Mouse (Mus musculus) MEL (cell line): ENCODE measurements around the gene Ano6. TPM values are rescaled to one million over a fixed set of nuclear protein-coding genes. Genes with fewer than 3 reads are reported as not detected.

Experiments used
- DNase-seq: peaks from one replicate; pipeline ENCODE4 v3.0.0; 2011; ENCODE audit warnings: low read depth, low spot score
- H3K27ac ChIP-seq: 2 replicates; pipeline ENCODE4 v1.5.1; 2012; ENCODE audit warnings: low read depth, mild to moderate bottlenecking, control low read depth, low read length, moderate library complexity; ENCODE audit not compliant: control insufficient read depth
- H3K27me3 ChIP-seq, 2 experiments: fragments of 150-350 bp in 1 of 2; sonication (generic) in 1 of 2; 2 replicates each; pipeline ENCODE4 v1.6.1; 2012; ENCODE audit warnings: low read length in 2 of 2, mild to moderate bottlenecking in 2 of 2, improper control_type of control experiment in 1 of 2, moderate library complexity in 1 of 2; ENCODE audit not compliant: insufficient read depth in 2 of 2, control insufficient read depth in 1 of 2
- H3K36me3 ChIP-seq, 2 experiments: 2 replicates each; pipeline ENCODE4 v1.6.1; 2012 to 2014; ENCODE audit warnings: low read length in 2 of 2, improper control_type of control experiment in 1 of 2, inconsistent platforms in 1 of 2, mild to moderate bottlenecking in 1 of 2; ENCODE audit not compliant: insufficient read depth in 2 of 2, control insufficient read depth in 1 of 2
- H3K4me1 ChIP-seq, 2 experiments: fragments of 150-350 bp in 1 of 2; sonication (generic) in 1 of 2; 2 replicates each; pipeline ENCODE4 v1.6.1; 2012; ENCODE audit warnings: low read length in 2 of 2, improper control_type of control experiment in 1 of 2, mild to moderate bottlenecking in 1 of 2; ENCODE audit not compliant: insufficient read depth in 2 of 2, control insufficient read depth in 1 of 2
- H3K4me3 ChIP-seq, 2 experiments: fragments of 150-350 bp in 1 of 2; sonication (generic) in 1 of 2; 2 replicates each; pipeline ENCODE4 v1.5.1; 2012; ENCODE audit warnings: low read depth in 2 of 2, low read length in 2 of 2, mild to moderate bottlenecking in 2 of 2, moderate library complexity in 2 of 2, control low read depth in 1 of 2, improper control_type of control experiment in 1 of 2; ENCODE audit not compliant: control insufficient read depth in 1 of 2, insufficient read depth in 1 of 2
- H3K79me2 ChIP-seq: 2 replicates; pipeline ENCODE4 v1.6.1; 2012; ENCODE audit warnings: mild to moderate bottlenecking, low read length, moderate library complexity; ENCODE audit not compliant: control insufficient read depth, poor library complexity, insufficient read depth
- H3K9ac ChIP-seq: 2 replicates; pipeline ENCODE4 v1.6.1; 2012; ENCODE audit warnings: low read depth, mild to moderate bottlenecking, control low read depth, low read length, moderate library complexity; ENCODE audit not compliant: control insufficient read depth, poor library complexity, severe bottlenecking
- H3K9me3 ChIP-seq: fragments of 150-350 bp; sonication (generic); replicated peaks from 2 replicates; pipeline ENCODE4 v1.6.1; 2012; ENCODE audit warnings: mild to moderate bottlenecking, low read length, improper control_type of control experiment, moderate library complexity; ENCODE audit not compliant: insufficient read depth
- ELF1 ChIP-seq: IDR thresholded peaks from 2 replicates; pipeline ENCODE4 v1.6.1; 2014; ENCODE audit warnings: low read depth, mild to moderate bottlenecking, inconsistent platforms, low read length, improper control_type of control experiment, moderate library complexity
- EP300 ChIP-seq, 2 experiments: IDR thresholded peaks; 2 replicates each; pipeline ENCODE4 v1.6.1; 2011; ENCODE audit warnings: improper control_type of control experiment in 2 of 2, low read length in 2 of 2, low read depth in 1 of 2, mild to moderate bottlenecking in 1 of 2
- GABPA ChIP-seq: IDR thresholded peaks from 2 replicates; pipeline ENCODE4 v1.6.1; 2012; ENCODE audit warnings: low read depth, mild to moderate bottlenecking, inconsistent platforms, low read length, improper control_type of control experiment, moderate library complexity
- JUND ChIP-seq: IDR thresholded peaks from 2 replicates; pipeline ENCODE4 v1.6.1; 2011; ENCODE audit warnings: low read depth, mild to moderate bottlenecking, improper control_type of control experiment, low read length
- KAT2A ChIP-seq: conservative IDR thresholded peaks from 2 replicates; pipeline ENCODE4 v1.6.1; 2012; ENCODE audit warnings: low read depth, low read length, improper control_type of control experiment, inconsistent platforms
- MEF2A ChIP-seq: IDR thresholded peaks from 2 replicates; pipeline ENCODE4 v1.6.1; 2014; ENCODE audit warnings: low read depth, mild to moderate bottlenecking, inconsistent platforms, low read length, improper control_type of control experiment; ENCODE audit not compliant: poor library complexity, insufficient replicate concordance, severe bottlenecking; ENCODE audit errors: extremely low read depth
- NELFE ChIP-seq: IDR thresholded peaks from 2 replicates; pipeline ENCODE4 v1.6.1; 2011; ENCODE audit warnings: low read depth, low read length, improper control_type of control experiment
- POLR2AphosphoS5 ChIP-seq: IDR thresholded peaks from 2 replicates; pipeline ENCODE4 v1.6.1; 2012; ENCODE audit warnings: low read depth, borderline replicate concordance, mild to moderate bottlenecking, inconsistent platforms, low read length, moderate library complexity, mixed read lengths
- RAD21 ChIP-seq: IDR thresholded peaks from 2 replicates; pipeline ENCODE4 v1.6.1; 2011; ENCODE audit warnings: mild to moderate bottlenecking, low read depth, low read length, improper control_type of control experiment
- RCOR1 ChIP-seq: IDR thresholded peaks from 2 replicates; pipeline ENCODE4 v1.6.1; 2012; ENCODE audit warnings: low read depth, mild to moderate bottlenecking, inconsistent platforms, low read length, improper control_type of control experiment
- SIN3A ChIP-seq: IDR thresholded peaks from 2 replicates; pipeline ENCODE4 v1.6.1; 2012; ENCODE audit warnings: low read length, improper control_type of control experiment, inconsistent platforms
- SMC3 ChIP-seq: IDR thresholded peaks from 2 replicates; pipeline ENCODE4 v1.6.1; 2011; ENCODE audit warnings: low read depth, low read length, improper control_type of control experiment
- TAL1 ChIP-seq: IDR thresholded peaks from 2 replicates; pipeline ENCODE4 v1.6.1; 2012; ENCODE audit warnings: mild to moderate bottlenecking, inconsistent platforms, low read length, moderate library complexity, mixed read lengths
- TBP ChIP-seq: IDR thresholded peaks from 2 replicates; pipeline ENCODE4 v1.8.0; 2011; ENCODE audit warnings: low read depth, low read length, improper control_type of control experiment
- ZKSCAN1 ChIP-seq: IDR thresholded peaks from 2 replicates; pipeline ENCODE4 v1.6.1; 2012; ENCODE audit warnings: low read depth, mild to moderate bottlenecking, inconsistent platforms, low read length, improper control_type of control experiment, moderate library complexity
- polyA plus RNA-seq, 2 experiments: library from polyadenylated mRNA; stranded (reverse) in 1 of 2; unstranded in 1 of 2; fragments of >175 nt in 1 of 2; fragments of >200 nt in 1 of 2; gene quantifications; 2 replicates each; pipeline versions ENCODE4 v1.2.1 to v1.2.4; 2012; ENCODE audit warnings: low replicate concordance in 2 of 2, low read depth in 1 of 2; ENCODE audit not compliant: insufficient read length in 2 of 2, insufficient read depth in 1 of 2, missing spikeins in 1 of 2
- total RNA-seq: library from RNA; depleted of rRNA; stranded (reverse); fragments of 300-350 nt; gene quantifications from 2 replicates; pipeline ENCODE4 v1.2.3, GENCODE M21; 2012

The Ano6 gene
- total and polyA plus RNA-seq, 3 experiments: 54.8 to 66.6 (median 61.4) TPM

DNA sequence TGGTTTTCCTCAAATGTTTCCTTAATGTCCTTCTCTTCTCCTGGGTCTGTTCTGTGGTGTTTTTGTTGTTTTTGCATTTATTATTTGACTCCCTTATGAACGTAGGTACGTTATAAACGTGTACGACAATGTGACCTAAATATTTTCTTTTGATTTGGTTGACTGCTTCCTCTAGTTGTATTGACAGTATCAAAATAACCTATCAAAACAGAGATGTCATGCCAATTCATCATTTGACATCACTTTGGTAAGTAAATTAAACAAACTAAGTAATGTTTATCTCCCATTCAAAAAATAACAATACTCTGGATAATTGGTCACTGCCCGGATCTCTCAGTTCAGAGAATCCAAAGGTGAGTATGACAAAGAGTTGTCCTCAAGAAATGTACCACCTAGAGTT is 41.4 kb upstream of the Ano6 start:
- no peaks in the 10 kb centered on the region for H3K79me2 ChIP-seq
- H3K9me3 ChIP-seq: no peaks in the 10 kb centered on the region
- no peak overlapping the region for H3K4me3 ChIP-seq
- no peak overlapping the region for H3K9ac ChIP-seq
- H3K36me3 ChIP-seq: peaks cover 0 to 2% of the 10 kb centered on the region in 2 experiments; a peak in 1 of 4 replicates
- peaks cover 3 to 9% of the 10 kb centered on the region in 2 experiments; a peak in 3 of 4 replicates for H3K4me1 ChIP-seq
- H3K27ac ChIP-seq: no peak overlapping the region
- TF ChIP-seq MEF2A: no peak
- H3K27me3 ChIP-seq: no peaks in the 10 kb centered on the region
- DNase-seq: no peak

DNA sequence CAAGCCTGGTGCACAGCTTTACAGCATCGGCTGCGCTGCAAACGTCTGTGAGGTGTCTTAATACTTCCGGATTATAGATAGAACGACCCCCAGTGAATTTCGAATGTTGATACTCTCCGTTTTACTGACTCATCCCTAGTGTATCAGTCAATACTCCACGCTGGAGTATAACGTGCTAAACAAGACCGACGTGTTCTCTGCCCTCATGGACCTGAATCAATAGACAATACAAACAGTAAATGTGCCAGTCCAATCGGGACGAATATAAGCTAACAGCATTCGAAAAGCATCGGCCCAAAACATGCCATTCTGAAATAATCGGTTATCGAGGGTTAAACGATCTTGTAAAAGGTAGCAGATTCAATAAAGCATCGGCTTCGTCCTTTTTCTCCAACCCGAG is 40.6 kb upstream of the Ano6 start:
- DNase-seq: no peak
- no peak overlapping the region for H3K9ac ChIP-seq
- no peak for TF ChIP-seq GABPA
- TF ChIP-seq SIN3A: no peak
- TF ChIP-seq TBP: no peak
- no peak for TF ChIP-seq EP300 (IDR thresholded peaks at IDR 0.05; ENCODE audit: low read depth in 1 of 2, low read length in 2 of 2)
- TF ChIP-seq SMC3: no peak
- TF ChIP-seq TAL1: no peak
- TF ChIP-seq RCOR1: no peak
- no peak for TF ChIP-seq RAD21
- no peak for TF ChIP-seq ELF1
- no peak for TF ChIP-seq ZKSCAN1
- TF ChIP-seq KAT2A: no peak
- no peak for TF ChIP-seq JUND
- no peak for TF ChIP-seq NELFE
- TF ChIP-seq, all 39 proteins: peak for 0

DNA sequence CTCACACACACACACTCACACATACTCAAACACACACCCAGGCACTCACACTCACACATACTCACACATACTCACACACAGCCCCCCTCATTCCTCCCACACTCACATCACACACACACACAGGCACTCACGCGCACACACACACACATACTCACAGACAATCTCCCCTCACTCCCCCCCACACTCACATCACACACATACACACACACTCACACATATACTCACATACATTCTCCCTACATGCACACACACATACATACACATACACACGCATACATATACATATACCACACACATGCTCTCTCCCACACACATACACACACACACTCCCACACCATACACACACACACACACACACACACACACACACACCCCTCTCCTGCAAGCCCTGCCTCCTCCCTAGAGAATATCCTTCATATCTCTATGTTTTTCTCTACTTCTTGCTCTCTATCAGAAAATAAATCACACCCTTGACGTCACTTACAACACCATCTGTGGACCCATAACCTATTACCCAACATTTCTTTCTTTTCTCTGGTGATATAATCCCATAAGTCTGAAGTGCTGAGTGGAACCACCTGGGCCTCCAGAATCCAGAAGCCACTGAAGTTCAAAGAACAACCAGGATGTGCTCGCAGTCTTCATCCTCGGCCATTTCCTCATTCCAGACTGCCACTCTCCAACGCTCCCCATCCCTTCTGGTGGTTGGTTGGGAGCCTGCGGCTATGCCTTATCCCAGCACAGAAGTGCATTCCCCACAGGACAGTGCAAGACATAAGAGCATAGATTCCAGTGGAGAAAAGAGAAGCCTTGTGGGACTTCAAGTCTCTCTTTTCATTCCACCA is 38.6 kb upstream of the Ano6 start:
- TF ChIP-seq POLR2AphosphoS5 (0 out of 2 replicates have a peak, but pooled peaks have one; percentile 68), RCOR1 (no peak)
- peaks cover 10 to 12% of the 10 kb centered on the region in 2 experiments for H3K4me1 ChIP-seq
- peaks cover 0 to 7% of the 10 kb centered on the region in 2 experiments; a peak in 2 of 4 replicates for H3K36me3 ChIP-seq

More for the DNA sequence above, 40.6 kb upstream of the Ano6 start:
- Histone ChIP-seq H3K36me3 (peaks cover 0 to 2% of the 10 kb centered on the region in 2 experiments; a peak in 1 of 4 replicates), H3K27me3 (no peaks in the 10 kb centered on the region), H3K4me3 (no peak overlapping the region), H3K4me1 (peaks cover 3 to 9% of the 10 kb centered on the region in 2 experiments; a peak in 3 of 4 replicates), H3K79me2 (no peaks in the 10 kb centered on the region), H3K27ac (no peak overlapping the region), H3K9me3 (no peaks in the 10 kb centered on the region)

More for the DNA sequence above, 38.6 kb upstream of the Ano6 start:
- Histone ChIP-seq H3K27ac (no peak overlapping the region), H3K9ac (no peak overlapping the region), H3K9me3 (no peaks in the 10 kb centered on the region), H3K4me3 (no peak overlapping the region), H3K27me3 (no peaks in the 10 kb centered on the region), H3K79me2 (no peaks in the 10 kb centered on the region)
- DNase-seq: no peak
